Mouse (Mus musculus) embryonic stem cell, embryonic (primary cell): ENCODE measurements around the gene Nme6.

Source experiments
- CTCF ChIA-PET, 4 experiments: fragments of 300-600 bp in 2 of 4; fragments of 350-600 bp in 2 of 4; sonication (Branson Sonifier 250); formaldehyde crosslinking; loops; one replicate each; lab custom pipeline; 2022; ENCODE audit warnings: inconsistent platforms in 2 of 4; lab: Charles Lee
- POLR2A ChIA-PET, 4 experiments: fragments of 300-600 bp in 2 of 4; fragments of 350-600 bp in 2 of 4; sonication (Branson Sonifier 250); formaldehyde crosslinking; loops; one replicate each; lab custom pipeline; 2022; ENCODE audit warnings: antibody characterized with exemption in 4 of 4, inconsistent platforms in 1 of 4; lab: Charles Lee

Nme6 gene

DNA sequence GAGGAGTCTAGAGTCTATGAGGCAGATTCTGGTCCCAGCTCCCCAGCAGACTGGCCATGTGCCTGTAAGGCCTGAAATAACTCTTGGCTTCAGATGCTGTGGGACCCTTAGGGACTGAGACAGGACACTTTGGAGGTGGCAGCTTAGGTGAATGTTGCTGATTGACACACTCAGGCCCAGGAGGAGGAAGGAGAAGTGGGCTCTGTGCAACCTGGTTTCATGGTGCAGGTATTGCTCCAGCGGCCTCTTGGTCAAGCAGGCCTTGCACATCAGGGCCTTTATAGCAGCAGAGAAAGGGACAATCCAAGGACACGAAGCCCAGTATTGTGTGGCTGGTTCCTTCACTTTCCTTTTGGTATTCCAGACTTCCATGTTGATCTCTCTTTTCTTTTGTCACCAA, 21.8 kb downstream of the Nme6 start:
- ChIA-PET CTCF (interaction anchor here in 2 of 4 experiments (1.0 to 1.3 kb wide), 2 partner anchors 8 kb away, joined by 4 to 6 read pairs; no protein-coding TSS in a partner anchor), POLR2A (no interaction called here)

DNA sequence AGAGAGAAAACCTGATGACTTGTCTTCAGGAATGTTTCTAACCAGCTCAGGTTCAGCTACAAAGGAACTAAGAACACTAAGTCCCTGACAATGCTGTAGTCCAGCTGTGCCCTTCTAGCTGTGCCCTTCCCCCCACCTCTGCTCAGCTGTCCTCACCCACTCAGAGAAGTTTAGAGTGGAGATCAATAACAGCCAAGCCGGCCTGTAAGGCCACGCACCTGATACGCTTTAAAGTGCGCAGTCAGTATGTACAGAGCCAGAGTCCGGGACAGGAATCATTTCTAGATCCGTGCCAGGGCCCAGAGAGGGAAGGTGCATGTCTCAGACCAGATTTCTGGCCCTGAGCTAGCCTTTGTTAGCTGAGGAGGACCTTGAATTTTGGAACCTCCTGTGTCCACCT, 23.4 kb downstream of the Nme6 start:
- CTCF ChIA-PET = interaction anchor here in 2 of 4 experiments (0.6 kb wide), 2 partner anchors 36 to 1024 kb away, joined by 3 to 4 read pairs; partner anchors contain the start of genes Als2cl (in 1 of the 2) and Tmie (in 1 of the 2)

DNA sequence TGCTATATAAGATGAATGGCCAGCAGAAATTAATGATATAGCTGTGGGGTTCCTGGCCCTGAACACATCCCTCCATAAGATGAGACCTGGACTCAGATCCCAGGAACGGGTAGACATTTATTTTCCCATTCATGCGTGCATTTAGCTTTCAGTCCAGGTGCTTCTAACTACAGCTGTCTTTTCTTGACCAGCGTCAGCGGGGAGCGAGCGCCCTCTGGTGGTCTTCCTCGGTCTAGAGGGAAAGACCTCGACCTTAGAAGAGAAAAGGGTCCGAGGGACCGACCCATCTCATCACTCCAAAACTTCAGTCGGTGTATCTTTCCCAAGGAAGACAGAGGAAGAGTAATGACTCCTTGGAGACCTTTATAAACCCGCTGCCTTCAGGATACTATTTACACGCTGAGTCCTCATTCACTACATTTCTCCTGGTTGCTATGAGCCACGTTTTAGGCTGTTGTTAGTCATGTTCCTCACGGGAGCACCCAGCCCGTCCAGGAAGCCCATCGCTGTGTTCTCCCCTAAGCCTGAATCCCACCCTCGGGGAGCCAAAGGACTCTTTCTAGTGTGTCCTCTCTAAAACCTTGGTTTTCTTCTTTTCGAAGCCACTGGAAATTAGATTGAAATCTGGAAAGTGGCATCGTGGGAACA, 30.0 kb downstream of the Nme6 start:
- CTCF ChIA-PET = interaction anchor here (0.5 to 2.0 kb wide), 50 partner anchors 9 to 1094 kb away, joined by 3 to 29 read pairs (median 4); partner anchors contain the start of genes Nme6 (in 3 of the 4), Camp (in 2 of the 4), Atrip (in 1 of the 4) and Cdc25a (in 1 of the 4)
- POLR2A ChIA-PET = interaction anchor here in 3 of 4 experiments (0.5 to 3.2 kb wide), 7 partner anchors 9 to 238 kb away, joined by 3 to 29 read pairs (median 5); partner anchors contain the start of genes Cdc25a (in 1 of the 3) and Nme6 (in 1 of the 3)

More for the DNA sequence above, 23.4 kb downstream of the Nme6 start:
- POLR2A ChIA-PET = interaction anchor here in 3 of 4 experiments (0.6 to 1.7 kb wide), 5 partner anchors 19 to 810 kb away, joined by 4 to 7 read pairs (median 5); partner anchors contain the start of genes Cdc25a (in 1 of the 3) and Nme6 (in 1 of the 3)

DNA sequence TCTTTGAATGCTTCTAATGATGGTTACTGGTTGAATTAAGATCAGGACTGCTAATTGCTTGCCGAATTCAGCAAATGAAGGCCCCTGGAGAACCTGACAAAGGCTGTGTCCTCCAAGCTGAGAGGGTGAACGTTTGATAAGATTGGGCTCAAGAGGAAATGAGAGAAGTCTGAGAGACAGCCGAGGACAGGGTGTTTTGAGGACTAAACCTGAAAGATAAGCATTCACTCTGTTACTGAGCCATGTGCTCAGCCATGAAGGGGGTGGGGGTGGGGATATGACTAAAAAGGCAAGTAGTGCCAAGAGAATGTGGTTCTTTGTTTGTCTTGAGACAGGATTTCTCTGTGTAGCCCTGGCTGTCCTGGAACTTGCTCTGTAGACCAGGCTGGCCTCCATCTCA, 30.5 kb downstream of the Nme6 start:
- CTCF ChIA-PET = interaction anchor here in 2 of 4 experiments (0.6 to 1.3 kb wide), 2 partner anchors 12 to 40 kb away, joined by 4 read pairs; partner anchors contain the start of gene Cdc25a (in 1 of the 2)
- POLR2A ChIA-PET = interaction anchor here in 1 of 4 experiments (0.9 to 1.2 kb wide), 2 partner anchors 35 to 36 kb away, joined by 3 read pairs; no protein-coding TSS in a partner anchor

DNA sequence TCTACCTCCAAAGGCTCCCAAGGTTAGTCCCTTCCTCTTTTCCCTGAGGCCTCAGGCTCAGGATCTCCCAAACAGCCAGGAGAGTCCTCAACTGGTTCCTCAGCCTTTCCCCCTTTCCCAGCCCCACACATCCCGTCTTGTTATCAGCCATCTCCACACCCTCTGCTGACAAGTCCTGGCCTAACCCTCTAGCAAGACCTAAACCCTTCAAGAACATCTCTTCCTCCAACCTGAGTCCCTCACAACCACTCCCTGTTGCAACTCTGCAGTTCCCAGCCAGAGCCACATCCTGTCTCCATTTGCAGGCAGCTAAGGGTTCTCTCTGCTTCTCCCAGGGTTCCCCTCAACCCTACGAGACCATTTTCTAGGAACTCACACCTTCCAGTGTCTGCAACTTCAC, 33.7 kb downstream of the Nme6 start:
- ChIA-PET CTCF (interaction anchor here in 2 of 4 experiments (0.7 to 1.2 kb wide), 2 partner anchors 34 to 1582 kb away, joined by 3 read pairs; partner anchors contain the start of gene Nme6 (in 1 of the 2)), POLR2A (interaction anchor here in 1 of 4 experiments (1.2 kb wide), 1 partner anchor 34 kb away, joined by 6 read pairs; the partner anchor contains the start of gene Nme6)

DNA sequence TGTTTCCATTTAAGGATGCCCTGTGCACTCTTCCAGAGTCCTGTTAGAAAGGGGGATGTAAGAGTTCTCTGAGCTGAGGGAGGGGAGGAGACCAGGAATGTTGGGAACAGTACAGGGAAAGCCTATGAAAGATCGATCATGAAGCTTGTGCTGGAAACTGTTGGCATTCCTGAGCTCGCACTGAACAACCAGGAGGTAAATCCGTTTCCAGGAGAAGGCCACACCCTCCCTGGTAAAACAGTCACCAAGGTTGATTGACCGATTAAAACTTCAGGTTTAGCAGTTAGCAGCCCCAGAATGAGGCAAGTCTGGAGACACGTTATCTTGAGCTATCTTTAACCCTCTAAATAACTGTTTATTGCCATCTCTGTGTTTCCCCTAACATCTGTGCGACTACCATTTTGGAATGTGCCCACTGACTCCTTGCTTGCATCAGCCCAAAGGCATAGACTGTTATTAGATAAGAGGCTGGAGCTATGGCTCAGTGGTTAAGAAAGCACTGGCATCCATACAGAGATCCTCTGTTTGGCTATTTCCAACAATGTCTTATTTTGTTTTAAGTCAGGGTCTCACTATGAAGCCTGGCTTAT, 38.5 kb downstream of the Nme6 start:
- CTCF ChIA-PET = interaction anchor here in 3 of 4 experiments (0.6 to 2.8 kb wide), 6 partner anchors 9 to 1177 kb away, joined by 3 to 13 read pairs (median 4); no protein-coding TSS in a partner anchor
- POLR2A ChIA-PET = interaction anchor here (0.6 to 5.0 kb wide), 25 partner anchors 10 to 1081 kb away, joined by 3 to 29 read pairs (median 4); partner anchors contain the start of genes Nme6 (in 2 of the 4) and Pfkfb4 (in 2 of the 4)

DNA sequence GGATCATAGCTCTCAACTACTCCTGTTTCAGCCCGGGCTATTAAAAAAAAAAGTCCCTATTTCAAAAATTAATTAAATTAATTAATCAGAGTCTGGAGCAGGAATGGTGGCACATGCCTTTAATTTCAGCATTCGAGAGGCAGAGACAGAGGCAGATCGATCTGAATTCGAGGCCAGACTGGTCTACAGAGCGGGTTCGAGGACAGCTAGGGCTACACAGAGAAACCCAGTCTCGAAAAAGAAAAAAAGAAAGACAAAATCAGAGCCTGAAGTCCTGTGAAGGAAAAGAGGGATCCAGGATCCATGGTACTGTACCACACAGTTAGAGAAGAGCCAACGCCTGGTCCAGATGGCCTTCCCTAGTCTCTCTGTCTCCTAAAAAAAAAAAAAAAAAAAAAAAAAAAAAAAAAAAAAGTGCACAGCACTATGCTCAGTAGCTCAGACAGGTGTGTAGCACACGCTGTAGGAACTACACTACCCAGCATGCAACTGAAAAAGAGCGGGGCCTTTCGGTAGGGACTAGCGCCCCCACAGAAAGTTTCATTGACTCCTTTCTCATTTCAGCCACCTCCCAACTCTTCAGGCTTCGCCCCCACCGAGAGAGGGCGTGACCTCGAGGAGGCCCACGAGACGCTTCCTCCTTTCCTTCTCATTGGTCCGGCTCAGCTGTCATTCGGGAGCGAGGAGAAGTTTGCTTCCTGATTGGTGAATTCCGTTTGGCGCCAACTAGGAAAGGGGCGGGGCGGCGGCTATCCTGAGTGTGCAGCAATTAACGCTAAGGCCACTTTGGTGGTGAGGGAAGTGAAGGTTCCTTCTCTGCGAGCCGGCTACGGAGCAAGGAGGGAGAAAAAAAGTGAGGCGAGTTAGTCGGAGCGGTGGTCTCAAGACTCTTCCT, 42.5 kb downstream of the Nme6 start, which contains the start of gene Cdc25a:
Cdc25a (plus strand) TSS at position 783 of the 895 bp plus-strand sequence.
- ChIA-PET POLR2A (interaction anchor here (0.6 to 10.0 kb wide), 52 partner anchors 8 to 1601 kb away, joined by 3 to 161 read pairs (median 4); partner anchors contain the start of genes Dhx30 (in 1 of the 4), Map4 (in 1 of the 4), Nme6 (in 1 of the 4) and Smarcc1 (in 1 of the 4)), CTCF (interaction anchor here (0.5 to 1.6 kb wide), 24 partner anchors 9 to 911 kb away, joined by 3 to 13 read pairs (median 4); partner anchors contain the start of gene Nme6 (in 1 of the 4))

DNA sequence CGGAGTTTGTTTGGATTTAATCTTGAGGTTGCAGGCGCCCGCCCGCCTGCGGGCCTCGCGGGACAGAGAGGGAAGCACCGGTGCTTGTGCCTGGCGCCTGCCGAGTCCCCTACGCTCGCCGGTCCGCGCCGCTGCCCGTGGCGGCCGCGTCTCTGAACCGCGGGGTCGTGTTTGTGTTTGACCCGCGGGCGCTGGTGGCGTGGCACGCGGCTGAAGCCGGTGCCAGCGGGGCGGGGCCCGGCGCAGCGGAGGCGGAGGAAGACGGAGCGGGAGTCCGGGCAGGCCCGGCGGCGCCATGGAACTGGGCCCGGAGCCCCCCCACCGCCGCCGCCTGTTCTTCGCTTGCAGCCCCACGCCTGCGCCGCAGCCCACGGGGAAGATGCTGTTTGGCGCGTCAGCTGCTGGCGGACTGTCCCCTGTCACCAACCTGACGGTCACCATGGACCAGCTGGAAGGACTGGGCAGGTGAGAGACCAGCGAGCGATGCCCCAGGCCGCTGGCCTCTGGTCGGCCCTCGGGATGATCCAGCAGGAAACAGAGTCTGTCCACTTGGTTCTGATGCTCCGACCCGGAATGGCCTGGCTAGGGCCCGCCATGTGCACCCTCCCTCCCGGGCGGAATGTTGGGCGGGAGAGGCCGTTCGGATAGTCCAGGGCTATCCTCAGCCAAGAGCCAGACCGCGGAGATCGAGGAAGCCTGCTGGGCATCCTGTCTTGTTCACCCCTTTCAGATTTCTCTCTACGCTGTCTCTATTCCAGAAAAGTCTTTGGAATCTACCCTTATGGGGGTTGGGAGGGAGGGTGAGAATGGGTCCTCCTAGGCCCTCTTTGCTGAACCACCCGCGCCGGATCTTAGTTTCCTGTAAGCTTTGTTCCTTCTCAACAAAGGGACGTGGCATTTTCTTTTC, 43.4 kb downstream of the Nme6 start:
- POLR2A ChIA-PET = interaction anchor here (0.6 to 10.0 kb wide), 44 partner anchors 9 to 1600 kb away, joined by 3 to 161 read pairs (median 4); partner anchors contain the start of genes Dhx30 (in 1 of the 4), Map4 (in 1 of the 4), Nme6 (in 1 of the 4) and Smarcc1 (in 1 of the 4)
- CTCF ChIA-PET = interaction anchor here in 3 of 4 experiments (0.6 to 1.6 kb wide), 16 partner anchors 8 to 911 kb away, joined by 3 to 13 read pairs (median 4); no protein-coding TSS in a partner anchor

DNA sequence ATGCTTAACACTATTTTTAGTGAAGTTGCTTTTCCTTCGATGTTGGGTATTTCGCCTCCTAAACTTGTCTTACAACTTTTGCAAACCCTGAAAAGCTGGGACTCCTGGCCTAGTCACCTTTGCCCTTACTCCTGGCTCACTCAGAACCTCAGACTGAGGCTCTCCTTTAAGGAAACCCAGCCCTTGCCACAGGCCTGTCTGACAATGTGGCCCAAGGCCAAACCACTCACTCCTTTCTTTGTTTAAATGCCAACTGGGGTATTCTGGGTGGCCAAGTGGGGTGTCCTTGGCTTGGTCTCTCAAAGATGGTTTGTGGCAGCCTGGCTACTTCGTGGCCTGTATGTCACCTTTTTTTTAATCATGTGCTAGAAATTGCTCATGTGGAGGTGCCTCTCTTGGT, 44.2 kb downstream of the Nme6 start:
- ChIA-PET CTCF (interaction anchor here in 2 of 4 experiments (0.9 to 1.3 kb wide), 3 partner anchors 16 to 18 kb away, joined by 3 to 4 read pairs (median 4); no protein-coding TSS in a partner anchor), POLR2A (interaction anchor here in 2 of 4 experiments (0.8 to 10.0 kb wide), 16 partner anchors 8 to 401 kb away, joined by 3 to 161 read pairs (median 5); partner anchors contain the start of gene Map4 (in 1 of the 2))

DNA sequence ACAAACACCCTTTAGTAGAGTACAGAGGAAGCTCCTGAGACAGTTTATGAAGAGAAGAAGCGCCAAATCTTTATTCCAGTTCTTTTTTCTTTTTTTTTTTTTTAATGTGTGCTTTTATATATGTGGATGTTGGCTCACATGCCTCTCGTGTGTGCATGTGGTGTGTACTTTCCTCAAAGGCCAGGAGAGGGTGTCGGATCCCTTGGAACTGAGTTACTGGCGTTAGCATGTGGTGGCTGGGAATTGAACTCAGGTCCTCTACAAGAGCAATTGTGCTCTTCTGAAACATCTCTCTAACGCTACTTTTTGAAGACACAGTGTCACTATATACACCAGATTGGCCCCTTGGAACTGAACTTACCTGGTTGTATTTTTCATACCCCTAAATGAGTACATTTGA, 45.1 kb downstream of the Nme6 start:
- POLR2A ChIA-PET = interaction anchor here in 3 of 4 experiments (0.7 to 10.0 kb wide), 9 partner anchors 9 to 818 kb away, joined by 3 to 161 read pairs (median 7); partner anchors contain the start of genes Map4 (in 1 of the 3) and Trex1 (in 1 of the 3)
- CTCF ChIA-PET = interaction anchor here in 2 of 4 experiments (1.3 to 2.0 kb wide), 2 partner anchors 15 kb away, joined by 4 read pairs; no protein-coding TSS in a partner anchor

DNA sequence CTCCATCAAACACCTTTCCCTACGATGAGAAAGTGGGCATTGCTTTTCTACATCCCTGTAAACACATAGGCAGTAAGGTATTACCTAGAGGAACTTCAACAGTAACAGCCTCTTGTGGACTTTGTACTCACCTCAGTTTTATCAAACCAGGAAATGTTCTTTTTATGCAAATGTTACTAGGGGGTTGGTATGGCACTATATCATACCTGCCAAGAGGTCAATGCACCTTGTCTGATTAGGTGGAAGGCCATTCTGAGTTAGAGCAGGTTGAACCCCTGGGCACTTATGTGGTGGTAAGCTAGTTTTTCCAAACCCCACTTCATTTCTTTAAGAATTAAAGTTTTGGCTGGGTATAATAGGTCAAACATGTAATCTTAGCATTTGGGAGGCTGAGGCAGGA, 46.8 kb downstream of the Nme6 start:
- POLR2A ChIA-PET = interaction anchor here in 3 of 4 experiments (0.7 to 10.0 kb wide), 9 partner anchors 8 to 253 kb away, joined by 3 to 161 read pairs (median 7); no protein-coding TSS in a partner anchor
- CTCF ChIA-PET = interaction anchor here in 3 of 4 experiments (1.0 to 2.5 kb wide), 4 partner anchors 13 to 17 kb away, joined by 3 to 8 read pairs (median 4); no protein-coding TSS in a partner anchor

DNA sequence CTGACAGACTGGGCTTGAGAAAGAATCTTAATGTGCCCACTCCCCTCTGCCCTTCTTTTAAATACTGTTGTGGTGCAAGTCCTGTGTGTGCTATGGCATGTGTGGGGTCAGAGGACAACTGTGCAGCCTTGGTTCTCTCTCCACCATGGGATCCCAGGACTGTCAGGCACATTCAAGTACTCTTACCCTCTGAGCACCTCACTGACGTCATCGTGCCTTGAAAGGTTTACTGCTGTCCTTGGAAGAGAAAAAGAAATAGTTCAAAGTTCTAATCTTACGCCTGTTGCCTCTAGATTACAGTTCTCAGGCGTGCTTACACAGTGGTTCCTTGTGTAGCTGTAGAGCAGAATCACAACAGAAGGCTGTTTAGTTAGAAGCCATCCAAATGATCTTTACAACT, 53.7 kb downstream of the Nme6 start:
- CTCF ChIA-PET = interaction anchor here in 1 of 4 experiments (1.4 kb wide), 1 partner anchor 11 kb away, joined by 5 read pairs; the partner anchor contains the start of gene Cdc25a
- POLR2A ChIA-PET = interaction anchor here in 3 of 4 experiments (1.0 to 10.1 kb wide), 13 partner anchors 7 to 80 kb away, joined by 3 to 161 read pairs (median 7); partner anchors contain the start of genes Cdc25a (in 2 of the 3) and Map4 (in 1 of the 3)

DNA sequence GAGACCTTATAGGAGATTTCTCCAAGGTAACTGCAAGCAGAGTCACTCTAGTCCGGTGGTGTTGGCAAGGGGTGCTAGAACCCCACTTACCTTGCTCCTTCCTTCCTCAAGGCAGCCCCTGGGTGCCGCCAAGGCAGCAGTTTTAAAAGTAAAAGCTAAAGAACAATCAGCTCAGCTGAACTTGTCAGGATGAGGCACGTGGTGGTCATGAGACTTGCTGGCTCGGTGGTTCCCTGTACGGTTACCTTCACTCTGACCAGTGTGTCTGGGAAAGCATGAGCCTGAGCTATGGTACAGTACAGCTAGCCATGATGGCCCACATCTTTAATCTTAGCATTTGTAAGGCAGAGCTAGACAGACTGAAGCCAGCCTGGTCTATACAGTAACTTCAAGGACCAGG, 54.8 kb downstream of the Nme6 start:
- ChIA-PET CTCF (interaction anchor here in 1 of 4 experiments (1.1 to 1.4 kb wide), 2 partner anchors 9 to 12 kb away, joined by 3 to 5 read pairs; partner anchors contain the start of gene Cdc25a), POLR2A (interaction anchor here in 3 of 4 experiments (0.6 to 10.1 kb wide), 29 partner anchors 8 to 267 kb away, joined by 3 to 161 read pairs (median 4); partner anchors contain the start of genes Cdc25a (in 3 of the 3) and Map4 (in 1 of the 3))

DNA sequence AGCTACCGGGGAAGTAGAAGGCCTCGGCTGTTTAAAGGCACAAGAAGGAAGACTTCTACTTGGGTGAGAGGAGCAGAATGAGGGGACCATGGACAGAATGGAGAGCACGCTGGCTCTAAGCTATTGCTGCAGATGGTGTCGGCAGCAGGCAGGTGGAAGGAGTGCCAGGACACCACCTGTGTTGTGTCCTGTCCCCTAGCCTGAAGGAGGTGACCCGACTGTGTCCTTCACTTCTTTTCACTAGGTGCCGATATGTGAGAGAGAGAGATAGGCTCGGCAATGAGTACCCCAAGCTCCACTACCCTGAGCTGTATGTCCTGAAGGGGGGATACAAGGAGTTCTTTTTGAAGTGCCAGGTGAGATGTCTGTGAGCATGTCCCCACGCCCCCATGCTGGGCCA, 59.0 kb downstream of the Nme6 start:
- ChIA-PET POLR2A (interaction anchor here in 2 of 4 experiments (0.6 to 20.9 kb wide), 26 partner anchors 8 to 463 kb away, joined by 3 to 484 read pairs (median 5); partner anchors contain the start of genes Cdc25a (in 2 of the 2) and Map4 (in 1 of the 2)), CTCF (interaction anchor here (0.6 to 3.0 kb wide), 16 partner anchors 8 to 229 kb away, joined by 3 to 13 read pairs (median 4); partner anchors contain the start of genes Cdc25a (in 1 of the 4) and Nme6 (in 1 of the 4))
